Mouse (Mus musculus) mesoderm, embryonic 11.5 days (tissue): ENCODE measurements around the gene Fbxo9.
A peak's percentile ranks its signal among the peaks of the same experiment; 100 is the strongest.

Experiments used
- DNase-seq: peaks from one replicate; pipeline ENCODE4 v3.0.0-alpha.2; 2012; ENCODE audit warnings: low read depth, low spot score

Gene Fbxo9

DNA sequence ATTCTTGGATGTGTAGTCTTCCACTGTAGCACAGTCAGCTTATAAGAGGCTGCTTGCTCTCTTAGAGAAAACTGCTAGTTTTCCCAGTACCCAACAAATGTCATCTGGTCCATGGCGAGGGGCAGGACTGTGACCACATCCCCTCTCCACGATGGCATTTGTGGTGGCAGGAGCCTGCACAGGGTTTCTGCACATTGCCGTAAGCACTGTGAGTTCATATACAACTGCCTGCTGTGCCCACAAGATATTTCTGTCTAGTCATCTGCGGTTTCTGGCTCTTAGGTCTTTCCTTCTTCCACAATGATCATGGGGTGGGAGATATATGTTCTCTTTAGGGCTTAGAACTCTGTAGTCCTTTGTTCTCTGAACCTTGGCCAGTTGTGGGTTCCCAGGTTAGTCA, 37.2 kb downstream of the Fbxo9 start:
- no peak for DNase-seq

GRCm38 (mm10) chr9:78070496-78070895, 38.4 kb downstream of the Fbxo9 start:
- DNase-seq: no peak

DNA sequence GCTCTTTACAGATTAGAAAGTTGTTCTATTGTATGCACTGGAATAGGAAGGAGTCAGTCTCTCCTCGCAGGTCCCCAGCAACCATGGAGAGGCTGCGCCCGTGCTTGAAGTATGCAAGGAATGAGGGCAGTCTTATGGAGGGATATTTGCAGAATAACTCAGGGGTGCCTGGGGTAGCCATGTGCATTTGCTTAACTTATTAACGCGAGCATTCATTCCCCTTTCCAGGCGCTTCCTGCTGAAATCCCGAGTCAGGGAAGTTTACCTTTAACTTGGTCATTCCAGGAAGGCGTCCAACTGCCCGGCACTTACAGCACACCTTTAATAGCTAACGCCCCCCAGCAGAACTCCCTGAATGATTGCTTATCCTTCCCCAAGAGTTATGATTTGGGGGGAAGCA, 44.7 kb downstream of the Fbxo9 start:
- no peak for DNase-seq

- no peak for DNase-seq
Measured at GRCm38 (mm10) chr9:78062392-78062791, 46.5 kb downstream of the Fbxo9 start.

GRCm38 (mm10) chr9:78059525-78060120, 49.2 kb downstream of the Fbxo9 start:
- no peak for DNase-seq

DNA sequence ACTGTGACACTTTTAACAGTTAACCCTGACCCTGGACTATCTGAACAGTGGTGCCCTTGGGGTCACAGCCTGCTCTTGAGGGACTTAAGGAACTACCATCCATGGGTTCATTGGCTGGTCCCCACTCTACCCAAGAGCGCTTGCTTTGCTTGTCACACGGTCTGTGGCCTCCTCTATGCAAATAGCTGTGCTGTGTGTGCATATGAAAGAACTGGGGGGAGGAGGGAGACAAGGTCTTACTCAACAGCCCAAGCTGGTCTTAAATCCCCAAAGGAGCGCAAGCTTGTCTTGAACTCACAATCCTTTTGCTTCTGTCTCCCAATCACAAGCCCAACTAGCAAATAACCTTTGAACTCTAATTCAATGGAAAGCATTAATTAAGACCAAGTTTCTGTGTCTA, 54.6 kb downstream of the Fbxo9 start:
- DNase-seq: no peak

GRCm38 (mm10) chr9:78053821-78054220, 55.0 kb downstream of the Fbxo9 start:
- no peak for DNase-seq

DNA sequence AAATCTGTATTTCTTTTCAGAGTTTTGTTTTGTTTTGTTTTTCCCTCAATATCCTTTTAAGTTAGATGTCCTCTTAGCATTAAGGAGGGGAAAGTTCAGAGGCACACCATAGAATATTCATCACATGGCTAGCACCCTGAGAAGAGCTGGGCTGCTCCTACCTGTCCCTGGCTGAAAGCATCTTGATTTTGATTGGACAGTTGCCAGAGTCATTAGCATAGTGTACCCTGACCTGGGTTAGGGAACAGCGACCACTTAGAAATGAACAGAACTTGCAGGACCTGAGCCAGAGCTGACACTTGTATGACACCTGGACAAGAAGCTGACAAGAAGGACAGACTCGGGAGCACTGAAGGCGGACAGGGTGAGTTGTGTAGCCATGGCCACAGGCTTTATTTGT, 57.2 kb downstream of the Fbxo9 start, which contains the start of gene Gcm1:
TSS of gene Gcm1 (plus strand) at position 248 of the 400 bp plus-strand sequence.
- DNase-seq: no peak

DNA sequence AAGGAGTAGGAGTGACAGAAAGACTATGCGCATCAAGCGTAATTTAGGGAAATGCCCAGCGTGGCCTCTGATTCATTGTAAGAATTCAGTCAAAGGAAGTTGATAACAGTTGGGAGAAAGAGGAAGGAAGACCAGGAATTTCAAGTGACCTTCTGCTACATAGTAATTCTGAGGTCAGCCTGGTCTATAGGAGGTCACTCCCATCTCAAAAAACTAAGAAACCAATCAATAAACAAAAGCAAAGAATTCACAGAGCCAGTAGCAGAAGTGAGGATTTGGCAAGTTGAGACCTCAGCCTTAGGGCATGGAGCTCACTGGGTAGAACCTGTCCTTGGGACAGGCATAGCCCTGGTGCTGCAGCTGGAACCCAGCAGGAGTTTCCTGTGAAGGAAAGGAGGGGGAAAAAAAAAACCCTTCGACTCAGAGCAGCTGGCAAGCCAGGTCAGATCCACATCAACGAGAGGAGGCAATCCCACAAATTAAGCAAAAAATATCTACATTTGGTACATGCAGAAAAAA, 58.4 kb downstream of the Fbxo9 start:
- DNase-seq: peak; percentile 13

GRCm38 (mm10) chr9:78046755-78047154, 62.1 kb downstream of the Fbxo9 start:
- no peak for DNase-seq

GRCm38 (mm10) chr9:78045171-78045570, 63.7 kb downstream of the Fbxo9 start:
- no peak for DNase-seq

DNA sequence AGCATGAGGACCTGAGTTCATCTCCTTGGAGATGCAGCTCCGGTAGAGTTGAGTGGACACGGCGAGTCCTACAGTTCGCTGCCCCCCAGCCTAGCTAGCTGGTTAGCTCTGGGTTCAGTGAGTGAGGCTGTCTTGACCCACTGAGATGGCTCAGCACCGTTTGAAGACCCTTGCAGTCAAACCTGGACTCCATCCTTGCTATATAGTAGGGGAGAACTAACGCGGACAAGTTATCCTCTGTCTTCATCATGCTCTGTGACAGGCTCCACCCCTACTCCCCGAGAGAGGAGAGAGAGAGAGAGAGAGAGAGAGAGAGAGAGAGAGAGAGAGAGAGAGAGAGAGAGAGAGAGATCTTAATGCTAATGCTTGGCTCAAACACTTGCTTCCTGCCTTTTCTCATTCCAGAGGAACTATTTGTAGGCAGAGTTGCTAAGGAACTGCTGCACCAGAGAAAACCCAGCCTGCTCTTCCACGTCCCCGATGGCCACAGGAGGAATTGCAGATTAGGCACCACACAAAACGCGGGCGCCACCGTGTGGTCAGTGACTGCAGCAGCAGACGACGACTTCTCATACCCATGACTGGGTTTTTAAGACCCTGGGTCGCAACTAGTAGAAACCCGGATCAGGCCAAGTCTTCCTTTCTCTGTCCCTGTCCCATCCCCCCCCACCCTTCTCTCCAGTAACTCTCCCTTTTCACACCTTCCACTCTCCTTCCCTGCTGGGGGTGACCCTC, 69.9 kb downstream of the Fbxo9 start:
- DNase-seq: peak; percentile 92

GRCm38 (mm10) chr9:78035831-78036230, 73.0 kb downstream of the Fbxo9 start:
- no peak for DNase-seq

- no peak for DNase-seq
Measured at GRCm38 (mm10) chr9:78035296-78035695, 73.6 kb downstream of the Fbxo9 start.

- no peak for DNase-seq
Measured at GRCm38 (mm10) chr9:78032930-78033329, 75.9 kb downstream of the Fbxo9 start.
